Mouse (Mus musculus): ENCODE measurements around the gene Lnx1.

DNA sequence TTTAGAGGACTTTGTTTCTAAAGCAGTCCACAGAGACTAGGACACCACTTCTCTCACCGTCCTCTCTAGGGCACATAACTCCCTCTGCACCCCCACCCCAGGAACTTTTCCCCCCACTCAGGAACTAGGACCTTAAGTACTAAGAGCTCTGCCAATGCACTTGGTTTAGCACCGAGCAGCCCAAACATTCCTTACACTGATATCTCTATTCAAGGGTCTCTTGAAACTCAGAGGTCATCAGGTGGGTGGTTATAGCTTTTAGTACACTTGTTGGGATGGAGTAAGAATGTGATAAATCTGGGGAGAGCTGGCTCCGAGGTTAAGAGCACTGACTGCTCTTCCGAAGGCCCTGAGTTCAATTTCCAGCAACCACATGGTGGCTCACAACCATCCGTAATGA lies 90.0 kb downstream of the Lnx1 start:
- TF ChIP-seq EP300 (IDR thresholded peaks at IDR 0.05; ENCODE audit: low read depth) (no peak), CTCF (IDR thresholded peaks at IDR 0.05; ENCODE audit: low read depth) (no peak)
